Mouse (Mus musculus) thymus, adult 2 months (tissue): ENCODE measurements around the gene Ppp1r13b. TPM values are rescaled to one million over a fixed set of nuclear protein-coding genes. Genes with fewer than 3 reads are reported as not detected.

Experiments used
- DNase-seq: peaks from one replicate; pipeline ENCODE4 v3.0.0; 2021
- H3K27ac ChIP-seq: fragments of 200-500 bp; 2 replicates; pipeline ENCODE4 v1.5.1; 2012; ENCODE audit warnings: low read length, control low read depth; ENCODE audit not compliant: control insufficient read depth, insufficient read depth
- H3K27me3 ChIP-seq: fragments of 200-500 bp; 2 replicates; pipeline ENCODE4 v1.6.1; 2012; ENCODE audit warnings: mild to moderate bottlenecking, low read length, moderate library complexity, mixed read lengths; ENCODE audit not compliant: control insufficient read depth, insufficient read depth
- H3K36me3 ChIP-seq: fragments of 200-500 bp; 2 replicates; pipeline ENCODE4 v1.6.1; 2012; ENCODE audit warnings: mild to moderate bottlenecking, low read length, moderate library complexity; ENCODE audit not compliant: control insufficient read depth, insufficient read depth
- H3K4me1 ChIP-seq: fragments of 200-500 bp; replicated peaks from 2 replicates; pipeline ENCODE4 v1.6.1; 2012; ENCODE audit warnings: low read length; ENCODE audit not compliant: control insufficient read depth, insufficient read depth
- H3K4me3 ChIP-seq: fragments of 200-500 bp; 2 replicates; pipeline ENCODE4 v1.5.1; 2012; ENCODE audit warnings: mild to moderate bottlenecking, low read length, control low read depth, moderate library complexity; ENCODE audit not compliant: control insufficient read depth, insufficient read depth
- CTCF ChIP-seq: fragments of 200-500 bp; IDR thresholded peaks from 2 replicates; pipeline ENCODE4 v1.5.1; 2012; ENCODE audit warnings: mild to moderate bottlenecking, control low read depth, low read length, moderate library complexity, borderline replicate concordance; ENCODE audit not compliant: control insufficient read depth, poor library complexity, insufficient read depth; ENCODE audit errors: extremely low read depth
- POLR2A ChIP-seq: fragments of 200-500 bp; IDR thresholded peaks from 2 replicates; pipeline ENCODE4 v1.6.1; 2012; ENCODE audit warnings: mild to moderate bottlenecking, low read length, control low read depth, moderate library complexity; ENCODE audit not compliant: control insufficient read depth, poor library complexity, insufficient read depth; ENCODE audit errors: extremely low read depth
- WGBS: fragments of 180-500 bp; shearing (Covaris S2); methylation state at CpG from one replicate; pipeline ENCODE4 v1.1.7; 2018; 5-methylcytosine and 5-hydroxymethylcytosine counted together
- polyA plus RNA-seq: library from polyadenylated mRNA; depleted of rRNA; stranded (reverse); fragments of >200 nt; gene quantifications from 2 replicates; pipeline ENCODE4 v1.2.3, GENCODE M21; 2012

The Ppp1r13b gene
- polyA plus RNA-seq, 1 experiment, result 30.1 TPM

DNA sequence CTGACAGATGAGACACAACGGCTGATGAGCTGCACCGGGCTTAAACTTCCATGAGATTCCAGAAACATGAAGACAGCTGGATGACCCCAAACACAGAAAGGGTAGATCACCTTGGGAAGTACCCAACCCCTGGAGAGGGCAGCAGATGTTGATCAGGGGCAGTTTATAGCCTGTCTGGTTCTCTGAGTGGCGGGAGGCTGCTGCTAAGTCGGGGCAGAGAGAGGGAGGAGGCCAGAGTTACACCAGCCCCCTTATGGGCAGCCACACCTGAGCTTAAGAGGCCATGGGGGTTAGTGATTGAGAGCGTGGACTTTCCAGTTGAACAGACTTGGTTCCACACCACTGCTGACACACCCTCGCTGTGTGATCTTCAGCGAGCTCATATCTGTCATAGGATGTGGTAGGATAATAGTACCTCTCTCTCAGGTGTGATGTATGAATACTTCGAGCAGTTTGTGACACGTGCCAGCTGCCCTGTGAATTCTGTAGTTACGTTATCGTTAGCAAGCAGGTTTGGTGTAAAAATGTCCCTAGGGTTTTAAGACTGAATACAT lies 1.2 kb upstream of the Ppp1r13b start:
- Histone ChIP-seq H3K4me3 (no peak overlapping the region), H3K4me1 (peaks cover 21% of the 10 kb centered on the region), H3K27me3 (no peaks in the 10 kb centered on the region), H3K36me3 (no peaks in the 10 kb centered on the region), H3K27ac (no peak overlapping the region)
- 78% methylated on average over 11 of the region's 11 CpGs for WGBS
- no peak for DNase-seq
- TF ChIP-seq CTCF, result no peak
- no peak for TF ChIP-seq POLR2A

DNA sequence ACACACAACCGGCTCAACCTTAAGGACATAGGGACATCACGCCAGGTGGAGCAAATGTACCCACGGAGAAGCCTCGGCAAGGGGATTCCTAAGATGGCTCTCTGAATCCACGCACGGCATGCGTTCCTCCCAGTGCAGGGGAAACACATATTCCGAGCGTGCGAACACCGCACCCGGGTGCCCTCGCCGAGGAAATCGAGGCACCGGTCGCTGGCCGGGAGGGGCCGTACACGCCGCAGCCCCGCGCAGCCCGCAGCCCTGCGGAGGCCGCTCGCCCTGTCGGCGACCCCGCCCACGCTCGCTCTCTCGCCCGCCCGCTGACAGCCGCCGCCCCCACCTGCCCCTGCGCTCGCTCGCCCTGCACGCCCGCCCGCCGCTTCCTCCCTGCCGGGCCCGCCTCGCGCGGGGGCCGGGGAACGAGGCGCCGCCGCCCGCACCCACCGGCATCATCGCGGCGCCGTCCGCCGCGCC lies 454 bp downstream of the Ppp1r13b start:
- H3K36me3 ChIP-seq, result no peaks in the 10 kb centered on the region
- peak overlapping the region; percentile 11; the same call in 1 of the 2 replicates for H3K27ac ChIP-seq
- peak; percentile 84 for DNase-seq
- H3K4me1 ChIP-seq, result peaks cover 10% of the 10 kb centered on the region
- H3K4me3 ChIP-seq, result peak overlapping the region; percentile 58
- WGBS, result under 1% methylated on average over 63 of the region's 63 CpGs
- TF ChIP-seq POLR2A, result no peak
- H3K27me3 ChIP-seq, result no peaks in the 10 kb centered on the region

DNA sequence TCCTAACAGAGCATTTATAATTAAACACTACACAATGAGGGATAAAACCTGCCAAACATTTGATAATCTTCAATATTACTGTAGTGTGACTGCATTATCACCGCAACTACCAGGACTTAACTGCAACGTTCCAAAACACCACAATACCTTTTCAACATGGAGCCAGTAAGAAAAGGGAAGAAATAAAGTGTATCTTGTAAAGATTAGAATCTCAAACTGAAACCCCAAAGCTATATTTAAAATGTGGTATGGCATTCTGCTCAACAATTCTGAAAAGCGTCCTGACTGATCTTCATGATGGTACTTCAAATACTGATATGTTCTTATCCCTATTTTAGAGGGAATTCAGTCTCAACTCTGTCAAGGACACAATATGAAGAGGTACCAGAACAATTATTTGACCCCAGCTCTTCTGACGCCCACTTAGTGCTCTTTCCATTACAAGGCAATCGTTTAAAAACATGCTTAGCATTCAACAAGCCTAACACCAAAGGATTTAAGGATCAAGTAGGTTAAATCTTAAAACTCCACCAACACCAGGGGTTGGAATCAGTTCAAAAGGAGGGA lies 1.5 kb downstream of the Ppp1r13b start:
- Histone ChIP-seq H3K36me3 (no peaks in the 10 kb centered on the region), H3K4me3 (no peak overlapping the region), H3K27me3 (no peaks in the 10 kb centered on the region), H3K4me1 (peaks cover 12% of the 10 kb centered on the region), H3K27ac (no peak overlapping the region)
- WGBS, result 6% methylated on average over 5 of the region's 5 CpGs
- TF ChIP-seq POLR2A (no peak), CTCF (no peak)
- no peak for DNase-seq

DNA sequence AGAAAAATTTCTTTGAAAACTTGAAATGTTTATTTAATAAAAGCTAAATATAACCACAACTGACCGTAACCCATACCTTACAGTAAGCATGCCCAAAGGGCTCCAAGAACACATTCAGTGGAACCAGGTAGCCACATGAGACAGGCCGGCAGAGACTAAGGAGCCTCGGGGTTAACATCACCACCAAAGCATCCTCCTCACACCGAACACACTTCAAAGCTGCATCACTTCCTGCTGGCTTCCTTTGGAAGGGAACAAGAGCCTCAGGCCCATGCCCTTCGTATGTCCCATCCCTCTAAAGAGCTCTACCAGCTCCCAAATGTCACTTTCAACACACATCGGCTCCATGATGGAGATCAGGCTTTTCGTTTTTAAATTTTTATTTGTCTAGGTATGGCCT lies 5.4 kb downstream of the Ppp1r13b start:
- Histone ChIP-seq H3K4me1 (peaks cover 7% of the 10 kb centered on the region), H3K27ac (no peak overlapping the region), H3K4me3 (no peak overlapping the region), H3K27me3 (no peaks in the 10 kb centered on the region), H3K36me3 (no peaks in the 10 kb centered on the region)
- no peak for TF ChIP-seq POLR2A
- no peak for TF ChIP-seq CTCF
- WGBS, result 33% methylated on average over 7 of the region's 7 CpGs
- DNase-seq, result no peak

DNA sequence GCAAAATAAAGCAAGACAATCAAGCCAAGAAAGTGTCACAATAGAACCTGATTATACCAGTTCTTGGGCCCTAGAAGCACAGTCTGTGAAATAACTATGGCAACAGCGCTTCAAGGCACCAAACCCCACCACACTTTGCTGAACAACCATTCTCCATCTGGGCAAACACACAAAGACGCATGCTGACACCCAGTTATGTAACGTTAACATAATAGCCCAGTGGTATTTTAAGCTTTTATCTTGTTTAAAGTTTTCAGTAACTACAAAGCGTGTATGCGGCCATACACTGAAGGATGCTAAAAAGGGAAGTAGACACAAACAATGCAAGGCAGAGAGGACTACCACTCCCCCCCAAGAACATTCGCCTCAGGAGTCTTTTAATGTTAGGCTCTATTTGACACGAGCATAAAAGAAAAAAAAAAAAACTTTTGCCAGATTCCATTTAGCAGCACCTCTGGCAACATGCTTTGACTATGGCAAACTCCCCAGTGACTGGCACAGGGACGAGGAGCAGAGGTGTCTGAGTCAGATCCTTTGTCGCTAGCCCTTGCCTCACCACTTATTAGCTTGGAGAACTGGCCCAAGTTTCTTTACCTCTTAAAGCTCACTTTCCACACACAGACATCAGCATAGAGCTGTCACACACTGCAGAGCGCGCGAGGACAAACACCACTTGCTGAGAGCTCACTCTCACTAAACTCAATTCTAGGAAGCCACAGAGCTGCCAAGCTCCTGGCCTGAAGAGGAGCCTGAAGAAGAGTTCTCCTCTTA lies 6.6 kb downstream of the Ppp1r13b start:
- Histone ChIP-seq H3K27ac (no peak overlapping the region), H3K4me1 (peaks cover 14% of the 10 kb centered on the region), H3K4me3 (no peak overlapping the region), H3K27me3 (no peaks in the 10 kb centered on the region), H3K36me3 (no peaks in the 10 kb centered on the region)
- DNase-seq, result no peak
- no peak for TF ChIP-seq POLR2A
- no peak for TF ChIP-seq CTCF
- WGBS, result 66% methylated on average over 12 of the region's 12 CpGs

DNA sequence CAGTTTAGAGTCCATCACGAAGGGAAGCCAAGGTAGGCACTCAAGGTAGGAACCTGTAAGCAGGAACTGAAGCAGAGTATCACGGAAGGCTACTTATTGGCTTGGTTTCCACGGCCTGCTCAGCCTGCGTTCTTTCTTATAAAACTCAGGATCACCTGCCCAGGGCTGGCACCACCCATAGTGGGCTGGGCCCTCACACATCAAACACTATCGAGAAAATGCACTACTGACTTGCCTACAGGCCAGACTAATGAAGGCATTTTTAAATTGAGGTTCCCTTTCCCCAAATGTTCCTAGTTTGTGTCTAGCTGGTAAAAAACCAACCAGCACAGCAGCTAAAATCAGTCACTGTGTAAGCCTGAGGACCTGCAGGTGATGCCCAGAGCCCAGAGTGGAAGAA lies 8.3 kb downstream of the Ppp1r13b start:
- no peak for DNase-seq
- Histone ChIP-seq H3K4me1 (peaks cover 12% of the 10 kb centered on the region), H3K4me3 (no peak overlapping the region), H3K36me3 (no peaks in the 10 kb centered on the region), H3K27ac (no peak overlapping the region), H3K27me3 (no peaks in the 10 kb centered on the region)
- WGBS, result 88% methylated on average over 5 of the region's 5 CpGs
- no peak for TF ChIP-seq POLR2A
- TF ChIP-seq CTCF, result no peak
